Mouse (Mus musculus): ENCODE results near the gene Flt3l. TPM values are rescaled to one million over a fixed set of nuclear protein-coding genes. Genes with fewer than 3 reads are reported as not detected.

The Flt3l gene
- 2.3 and 3.1 TPM in 2 replicates for total RNA-seq (2014; rRNA removed)
- 1.9 and 6.8 TPM in 2 replicates for polyA plus RNA-seq (2015; fragmentation: Nextera tagmentation; extraction: Ambion mirVana)

DNA sequence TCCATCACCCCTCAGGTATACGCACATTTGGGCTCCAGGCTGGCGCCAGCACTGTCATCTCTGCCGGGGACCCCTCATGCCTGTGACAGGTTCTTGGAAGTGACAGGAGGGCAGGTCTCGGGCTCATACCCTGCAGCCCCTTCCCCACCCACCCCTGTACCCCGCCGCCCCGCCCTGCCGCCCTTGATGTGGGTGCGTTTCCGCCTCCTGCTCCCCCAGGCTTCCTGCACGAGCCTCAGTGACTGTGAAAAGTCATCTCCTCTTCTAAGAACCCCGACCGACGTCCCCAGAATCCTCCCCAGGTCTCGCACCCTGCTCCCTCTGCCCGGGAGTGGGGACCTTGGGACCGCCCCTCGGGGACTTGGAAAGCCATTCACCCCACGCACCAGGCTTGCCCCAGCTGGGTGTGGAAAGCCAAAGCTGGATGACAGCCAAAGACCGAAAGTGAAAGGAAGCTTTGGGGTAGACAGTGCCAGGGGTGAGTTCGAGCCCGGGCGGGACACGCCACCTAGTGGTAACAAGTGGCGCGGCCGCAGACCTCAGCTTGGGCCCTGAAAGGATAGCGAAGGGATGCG is at the start of gene Flt3l, which contains the start of gene Gm45713:
Flt3l (minus strand) TSS at position 440 of the 575 bp plus-strand sequence.
Gm45713 (minus strand) TSS at position 239 of the 575 bp plus-strand sequence.
- H3K4me1 ChIP-seq (ENCODE audit: insufficient read depth): no peaks in the 10 kb centered on the region
- H3K36me3 ChIP-seq (ENCODE audit: insufficient read depth): no peaks in the 10 kb centered on the region
- 0 out of 2 replicates have a peak, but pooled peaks cover 3% of the 10 kb centered on the region for H3K27me3 ChIP-seq (ENCODE audit: insufficient read depth, low read length)
- peak within 1 kb of the TSS; percentile 54 for H3K4me2 ChIP-seq (ENCODE audit: low read depth)
- peak; percentile 90 for TF ChIP-seq CTCF (IDR thresholded peaks at IDR 0.05; ENCODE audit: low read depth)
- peak within 1 kb of the TSS; percentile 43 for H3K9ac ChIP-seq
- WGBS: 1% methylated on average over 28 of the region's 29 CpGs
- peak; percentile 87 for DNase-seq
- H3K27ac ChIP-seq (ENCODE audit: low read depth, low read length): no peak within 1 kb of the TSS
- peak; percentile 90 for ATAC-seq
- no peaks in the 10 kb centered on the region for H3K9me3 ChIP-seq (ENCODE audit: low read length)
- H3K4me3 ChIP-seq (ENCODE audit: low read depth, low read length): peak within 1 kb of the TSS; percentile 31

DNA sequence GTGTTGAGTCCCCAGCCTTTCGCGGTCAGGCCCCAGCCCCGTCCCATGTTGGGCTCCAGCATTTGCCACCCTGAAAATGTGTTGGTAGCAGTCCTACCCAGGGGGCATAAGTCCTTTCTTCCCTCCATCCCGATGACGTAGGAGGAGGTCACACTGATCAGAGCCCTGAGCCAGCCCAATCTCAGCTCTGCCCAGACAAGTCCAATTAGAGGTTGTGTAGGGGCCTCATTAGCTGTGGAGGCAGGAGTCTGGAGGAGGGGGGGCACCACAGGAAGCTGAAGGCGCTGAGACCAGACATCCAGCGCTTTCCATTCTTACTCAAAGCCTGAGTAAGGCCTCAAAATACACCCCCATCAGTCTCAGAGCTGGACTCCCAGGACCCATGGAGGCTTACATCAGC is 49.7 kb upstream of the Flt3l start:
- Histone ChIP-seq H3K27ac (ENCODE audit: low read depth, low read length) (no peak overlapping the region), H3K9me3 (ENCODE audit: low read length) (no peaks in the 10 kb centered on the region), H3K27me3 (ENCODE audit: insufficient read depth, low read length) (peaks cover 39% of the 10 kb centered on the region), H3K4me1 (ENCODE audit: insufficient read depth) (no peaks in the 10 kb centered on the region), H3K9ac (no peak overlapping the region), H3K4me2 (ENCODE audit: low read depth) (no peak overlapping the region), H3K36me3 (ENCODE audit: insufficient read depth) (no peaks in the 10 kb centered on the region), H3K4me3 (ENCODE audit: low read depth, low read length) (no peak overlapping the region)
- no peak for DNase-seq
- no peak for TF ChIP-seq CTCF (IDR thresholded peaks at IDR 0.05; ENCODE audit: low read depth)
- WGBS: 57% methylated on average over 7 of the region's 7 CpGs
- no peak for ATAC-seq

DNA sequence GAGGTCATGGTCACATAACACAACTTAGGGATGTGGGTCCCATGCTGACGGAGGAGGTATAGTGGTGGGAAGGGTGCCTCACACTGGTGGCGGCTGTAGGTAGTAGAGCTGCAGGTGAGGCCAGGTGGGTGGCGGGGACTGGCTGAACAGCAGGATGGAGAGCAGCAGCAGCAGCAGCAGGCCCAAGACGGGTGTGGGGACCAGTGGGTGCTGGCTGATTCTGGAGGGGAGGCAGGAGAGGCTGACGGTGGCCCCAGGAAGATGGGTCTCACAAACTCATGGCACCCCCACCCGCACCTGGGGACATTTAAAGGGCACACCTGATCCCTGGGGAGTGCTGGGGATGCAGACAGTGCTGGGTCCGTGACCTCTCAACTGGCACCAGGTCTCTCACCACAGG is 47.4 kb upstream of the Flt3l start:
- Histone ChIP-seq H3K4me3 (ENCODE audit: low read depth, low read length) (no peak overlapping the region), H3K4me2 (ENCODE audit: low read depth) (no peak overlapping the region), H3K27me3 (ENCODE audit: insufficient read depth, low read length) (peaks cover 61% of the 10 kb centered on the region), H3K36me3 (ENCODE audit: insufficient read depth) (no peaks in the 10 kb centered on the region), H3K9me3 (ENCODE audit: low read length) (no peaks in the 10 kb centered on the region), H3K4me1 (ENCODE audit: insufficient read depth) (no peaks in the 10 kb centered on the region), H3K27ac (ENCODE audit: low read depth, low read length) (no peak overlapping the region), H3K9ac (no peak overlapping the region)
- ATAC-seq: no peak
- TF ChIP-seq CTCF (IDR thresholded peaks at IDR 0.05; ENCODE audit: low read depth): no peak
- DNase-seq: no peak
- 74% methylated on average over 7 of the region's 7 CpGs for WGBS

DNA sequence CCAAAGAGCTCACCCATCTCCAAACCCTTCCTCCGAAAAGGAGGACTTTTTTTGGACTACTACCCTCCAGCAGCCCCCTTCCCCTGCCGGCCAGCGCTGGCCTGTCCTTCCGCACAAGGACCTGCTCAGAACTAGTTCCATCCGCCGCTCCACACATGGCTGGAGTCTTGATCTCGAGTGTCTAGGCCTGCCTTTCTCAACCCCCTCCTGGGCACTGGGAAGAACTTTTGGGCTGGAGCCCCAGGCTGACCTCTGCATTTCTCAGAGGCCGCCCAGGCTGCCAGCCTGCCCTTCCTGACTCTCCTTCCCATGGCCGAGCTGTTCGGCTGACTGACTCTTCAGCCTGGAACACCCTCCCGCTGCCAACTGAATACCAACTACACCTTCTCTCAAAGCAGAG is 46.4 kb upstream of the Flt3l start:
- Histone ChIP-seq H3K4me3 (ENCODE audit: low read depth, low read length) (peak overlapping the region; percentile 37), H3K4me1 (ENCODE audit: insufficient read depth) (no peaks in the 10 kb centered on the region), H3K4me2 (ENCODE audit: low read depth) (peak overlapping the region; percentile 57), H3K36me3 (ENCODE audit: insufficient read depth) (no peaks in the 10 kb centered on the region), H3K27me3 (ENCODE audit: insufficient read depth, low read length) (peaks cover 72% of the 10 kb centered on the region), H3K9ac (no peak overlapping the region), H3K9me3 (ENCODE audit: low read length) (no peaks in the 10 kb centered on the region), H3K27ac (ENCODE audit: low read depth, low read length) (no peak overlapping the region)
- no peak for TF ChIP-seq CTCF (IDR thresholded peaks at IDR 0.05; ENCODE audit: low read depth)
- peak; percentile 6; the same call in 1 of the 2 replicates for ATAC-seq
- DNase-seq: no peak
- WGBS: 19% methylated on average over 11 of the region's 11 CpGs

DNA sequence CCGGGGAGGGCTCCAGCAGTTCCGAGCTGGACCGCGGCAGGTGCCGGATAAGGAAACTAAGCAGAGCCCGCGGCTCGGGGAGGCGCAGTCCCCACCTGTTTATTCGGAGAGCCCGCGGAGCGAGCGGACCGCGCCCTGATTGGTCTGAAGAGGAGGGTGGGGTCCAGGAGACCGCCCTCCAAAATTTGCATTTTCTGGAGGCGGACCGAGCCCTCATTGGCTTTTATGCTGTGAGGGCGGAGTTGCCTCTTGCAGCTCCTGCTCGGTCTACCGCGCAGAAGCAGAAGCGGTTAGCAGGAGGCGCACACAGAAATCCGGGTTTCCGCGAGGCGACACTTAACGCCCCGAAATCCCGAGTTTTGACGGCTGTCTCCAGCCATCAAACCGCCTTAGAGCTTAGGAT is 46.0 kb upstream of the Flt3l start:
- no peaks in the 10 kb centered on the region for H3K4me1 ChIP-seq (ENCODE audit: insufficient read depth)
- peaks cover 76% of the 10 kb centered on the region for H3K27me3 ChIP-seq (ENCODE audit: insufficient read depth, low read length)
- WGBS: under 1% methylated on average over 34 of the region's 34 CpGs
- DNase-seq: peak; percentile 87
- H3K36me3 ChIP-seq (ENCODE audit: insufficient read depth): no peaks in the 10 kb centered on the region
- no peak overlapping the region for H3K9ac ChIP-seq
- H3K9me3 ChIP-seq (ENCODE audit: low read length): no peaks in the 10 kb centered on the region
- H3K4me2 ChIP-seq (ENCODE audit: low read depth): peak overlapping the region; percentile 57
- ATAC-seq: peak; percentile 98
- no peak overlapping the region for H3K27ac ChIP-seq (ENCODE audit: low read depth, low read length)
- TF ChIP-seq CTCF (IDR thresholded peaks at IDR 0.05; ENCODE audit: low read depth): no peak
- H3K4me3 ChIP-seq (ENCODE audit: low read depth, low read length): peak overlapping the region; percentile 37

DNA sequence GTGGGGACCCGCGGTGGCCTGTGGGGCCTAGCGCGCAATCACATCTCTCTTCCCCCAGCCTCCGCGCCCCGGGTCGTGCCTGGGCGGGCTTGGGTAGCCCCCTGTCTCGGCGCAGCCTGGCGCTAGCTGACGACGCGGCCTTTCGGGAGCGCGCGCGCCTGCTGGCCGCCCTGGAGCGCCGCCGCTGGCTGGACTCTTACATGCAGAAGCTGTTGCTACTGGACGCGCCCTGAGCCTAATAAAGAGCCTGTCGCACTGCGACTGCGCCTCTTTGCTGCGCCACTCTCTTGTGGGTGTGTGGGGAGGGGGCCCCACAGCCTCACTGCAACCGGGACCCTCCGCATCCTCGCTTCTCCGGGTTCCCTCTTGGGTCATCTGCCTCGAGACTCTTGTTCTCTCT is 45.3 kb upstream of the Flt3l start:
- Histone ChIP-seq H3K36me3 (ENCODE audit: insufficient read depth) (no peaks in the 10 kb centered on the region), H3K4me3 (ENCODE audit: low read depth, low read length) (peak overlapping the region; percentile 37), H3K9me3 (ENCODE audit: low read length) (no peaks in the 10 kb centered on the region), H3K27ac (ENCODE audit: low read depth, low read length) (no peak overlapping the region), H3K9ac (no peak overlapping the region), H3K27me3 (ENCODE audit: insufficient read depth, low read length) (peaks cover 81% of the 10 kb centered on the region), H3K4me2 (ENCODE audit: low read depth) (peak overlapping the region; percentile 57), H3K4me1 (ENCODE audit: insufficient read depth) (no peaks in the 10 kb centered on the region)
- WGBS: 3% methylated on average over 34 of the region's 35 CpGs
- DNase-seq (no peak), ATAC-seq (no peak)
- TF ChIP-seq CTCF (IDR thresholded peaks at IDR 0.05; ENCODE audit: low read depth): peak; percentile 32; the same call in 1 of the 2 replicates

DNA sequence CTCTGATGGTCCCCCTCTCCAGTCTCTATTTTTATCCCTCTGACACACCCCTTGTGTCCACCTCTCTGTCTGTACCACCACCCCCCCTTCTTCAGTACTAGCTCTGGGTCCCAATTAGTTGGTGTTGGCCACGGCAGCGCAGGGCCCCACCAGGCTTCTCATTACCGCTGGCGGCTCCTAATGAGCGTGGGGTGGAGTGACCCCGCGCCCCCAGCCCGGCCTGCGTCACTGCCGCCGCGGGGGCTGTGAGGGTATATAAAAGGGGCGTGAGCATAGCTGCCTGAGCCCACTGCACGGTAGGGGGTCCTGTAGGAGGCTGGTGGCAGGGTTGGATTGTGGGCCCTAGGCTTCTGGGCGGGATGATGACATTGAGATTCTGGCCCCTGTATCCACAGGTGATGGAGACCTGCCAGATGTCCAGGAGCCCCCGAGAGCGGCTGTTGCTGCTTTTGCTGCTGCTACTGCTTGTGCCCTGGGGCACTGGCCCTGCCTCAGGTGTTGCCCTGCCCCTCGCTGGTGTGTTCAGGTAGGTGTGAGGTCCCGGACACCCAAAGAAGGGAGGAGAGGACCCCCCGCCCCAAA is 44.8 kb upstream of the Flt3l start, which contains the start of gene Pth2:
Pth2 (plus strand) TSS at position 100 of the 582 bp plus-strand sequence.
- Histone ChIP-seq H3K4me2 (ENCODE audit: low read depth) (peak within 1 kb of the TSS; percentile 57), H3K9me3 (ENCODE audit: low read length) (no peaks in the 10 kb centered on the region), H3K4me1 (ENCODE audit: insufficient read depth) (no peaks in the 10 kb centered on the region; the same call in 1 of the 2 replicates), H3K4me3 (ENCODE audit: low read depth, low read length) (peak within 1 kb of the TSS; percentile 37), H3K27ac (ENCODE audit: low read depth, low read length) (no peak within 1 kb of the TSS), H3K27me3 (ENCODE audit: insufficient read depth, low read length) (peaks cover 84% of the 10 kb centered on the region), H3K36me3 (ENCODE audit: insufficient read depth) (no peaks in the 10 kb centered on the region), H3K9ac (no peak within 1 kb of the TSS)
- WGBS: 8% methylated on average over 20 of the region's 20 CpGs
- no peak for TF ChIP-seq CTCF (IDR thresholded peaks at IDR 0.05; ENCODE audit: low read depth)
- ATAC-seq: no peak
- DNase-seq: no peak
